Mouse (Mus musculus) frontal cortex, postnatal 25 days (tissue): ENCODE measurements around the gene Nptxr.
"Not testable (repeated sequence)": the region's sequence is repeated elsewhere in the genome, so short reads cannot be mapped to it uniquely, and the experiment has no call there.

ENCODE experiments used
- DNase-seq, 2 experiments: peaks; one replicate each; pipeline ENCODE4 v3.0.0; 2022; ENCODE audit warnings: low spot score in 2 of 2

Gene Nptxr

GRCm38 (mm10) chr15:79822265-79823199 is 18.0 kb upstream of the Nptxr start:
- no peak for DNase-seq

GRCm38 (mm10) chr15:79818325-79818724 is 13.8 kb upstream of the Nptxr start:
- no peak for DNase-seq

- no peak for DNase-seq
These were observed 9.2 kb upstream of the Nptxr start for GRCm38 (mm10) chr15:79813666-79814258.

- DNase-seq = not testable (repeated sequence)
These were observed 8.3 kb upstream of the Nptxr start for GRCm38 (mm10) chr15:79812840-79813239.

- DNase-seq = no peak
These were observed 6.4 kb upstream of the Nptxr start for GRCm38 (mm10) chr15:79810997-79811396.

- DNase-seq = no peak
These were observed 5.5 kb upstream of the Nptxr start for GRCm38 (mm10) chr15:79810061-79810460.

GRCm38 (mm10) chr15:79808658-79809057 is 4.1 kb upstream of the Nptxr start:
- no peak for DNase-seq

- DNase-seq = no peak
These were observed 3.5 kb upstream of the Nptxr start for GRCm38 (mm10) chr15:79808114-79808513.

GRCm38 (mm10) chr15:79807050-79807449 is 2.5 kb upstream of the Nptxr start:
- no peak for DNase-seq

- DNase-seq = no peak
These were observed 680 bp upstream of the Nptxr start for GRCm38 (mm10) chr15:79805246-79805645.

- no peak for DNase-seq
These were observed 824 bp downstream of the Nptxr start for GRCm38 (mm10) chr15:79803533-79804351.

- no peak for DNase-seq
These were observed 2.3 kb downstream of the Nptxr start for GRCm38 (mm10) chr15:79802304-79802703.

- DNase-seq = no peak
These were observed 2.9 kb downstream of the Nptxr start for GRCm38 (mm10) chr15:79801646-79802045.

- DNase-seq = no peak
These were observed 3.9 kb downstream of the Nptxr start for GRCm38 (mm10) chr15:79800701-79801100.

GRCm38 (mm10) chr15:79798591-79798990 is 6.0 kb downstream of the Nptxr start:
- DNase-seq = no peak

GRCm38 (mm10) chr15:79797680-79798079 is 6.9 kb downstream of the Nptxr start:
- DNase-seq = no peak

GRCm38 (mm10) chr15:79797096-79797495 is 7.5 kb downstream of the Nptxr start:
- DNase-seq = no peak

- DNase-seq = no peak
These were observed 8.3 kb downstream of the Nptxr start for GRCm38 (mm10) chr15:79796256-79796655.

- no peak for DNase-seq
These were observed 10.4 kb downstream of the Nptxr start for GRCm38 (mm10) chr15:79794173-79794572.

GRCm38 (mm10) chr15:79793076-79793475 is 11.5 kb downstream of the Nptxr start:
- no peak for DNase-seq

GRCm38 (mm10) chr15:79792455-79792854 is 12.1 kb downstream of the Nptxr start:
- no peak for DNase-seq

- no peak for DNase-seq
These were observed 13.1 kb downstream of the Nptxr start for GRCm38 (mm10) chr15:79791502-79791901.
